Mouse (Mus musculus) lung, embryonic 16.5 days (tissue): Measurements from ENCODE around the gene Itga9. TPM values are rescaled to one million over a fixed set of nuclear protein-coding genes. Genes with fewer than 3 reads are reported as not detected.

Experiments
- ATAC-seq: fragments of 200-750 bp; cut with Nextera tagmentation; 2 replicates; pipeline ENCODE4 v1.8.0; 2017; ENCODE audit warnings: low read depth, mild to moderate bottlenecking, moderate library complexity
- H3K27ac ChIP-seq: fragments of 300-500 bp; sonication (generic); 2 replicates; pipeline ENCODE4 v1.5.1; 2014; ENCODE audit warnings: mild to moderate bottlenecking, control low read depth, low read length
- H3K27me3 ChIP-seq: fragments of 300-500 bp; sonication (generic); 2 replicates; pipeline ENCODE4 v1.6.1; 2014; ENCODE audit warnings: low read depth, low read length, mixed read lengths; ENCODE audit not compliant: control insufficient read depth, insufficient read depth
- H3K36me3 ChIP-seq: fragments of 300-500 bp; sonication (generic); 2 replicates; pipeline ENCODE4 v1.6.1; 2014; ENCODE audit warnings: low read length; ENCODE audit not compliant: control insufficient read depth, insufficient read depth
- H3K4me1 ChIP-seq: fragments of 300-500 bp; sonication (generic); replicated peaks from 2 replicates; pipeline ENCODE4 v1.6.1; 2014; ENCODE audit warnings: low read length, mixed read lengths; ENCODE audit not compliant: control insufficient read depth, insufficient read depth
- H3K4me2 ChIP-seq: fragments of 300-500 bp; sonication (generic); 2 replicates; pipeline ENCODE4 v1.6.1; 2014; ENCODE audit warnings: low read depth, low read length, control low read depth
- H3K4me3 ChIP-seq: fragments of 300-500 bp; sonication (generic); 2 replicates; pipeline ENCODE4 v1.5.1; 2014; ENCODE audit warnings: mild to moderate bottlenecking, low read length, control low read depth
- H3K9ac ChIP-seq: fragments of 300-500 bp; sonication (generic); 2 replicates; pipeline ENCODE4 v1.6.1; 2014; ENCODE audit warnings: low read length, control low read depth
- H3K9me3 ChIP-seq: fragments of 300-500 bp; sonication (generic); 2 replicates; pipeline ENCODE4 v1.6.1; 2016; ENCODE audit warnings: low read length; ENCODE audit not compliant: control insufficient read depth
- WGBS: fragments of 180-500 bp; shearing (Covaris S2); extraction: QIAGEN DNeasy Blood & Tissue Kit; methylation state at CpG from one replicate; pipeline ENCODE4 v1.1.7; 2014; 5-methylcytosine and 5-hydroxymethylcytosine counted together
- polyA plus RNA-seq: library from polyadenylated mRNA; unstranded; fragments of >200 nt; fragmentation: Nextera tagmentation; extraction: Ambion mirVana; gene quantifications from 2 replicates; pipeline ENCODE4 v1.2.1, GENCODE M21; 2015

Gene Itga9
- polyA plus RNA-seq, 1 experiment from 2014 or later: 6.0 TPM

- Histone ChIP-seq H3K27me3 (no peaks in the 10 kb centered on the region), H3K4me3 (no peak overlapping the region), H3K4me1 (peaks cover 21% of the 10 kb centered on the region), H3K4me2 (no peak overlapping the region), H3K9me3 (no peaks in the 10 kb centered on the region), H3K9ac (no peak overlapping the region), H3K27ac (no peak overlapping the region), H3K36me3 (no peaks in the 10 kb centered on the region)
- ATAC-seq: no peak
- 92% methylated on average over 9 of the region's 9 CpGs for WGBS
These were observed 77.9 kb downstream of the Itga9 start for GRCm38 (mm10) chr9:118684343-118684742.

GRCm38 (mm10) chr9:118686166-118686961, 79.9 kb downstream of the Itga9 start:
- Histone ChIP-seq H3K27ac (no peak overlapping the region), H3K4me2 (no peak overlapping the region), H3K9me3 (no peaks in the 10 kb centered on the region), H3K27me3 (no peaks in the 10 kb centered on the region), H3K36me3 (0 out of 2 replicates have a peak, but pooled peaks cover 4% of the 10 kb centered on the region), H3K4me1 (peaks cover 21% of the 10 kb centered on the region), H3K4me3 (no peak overlapping the region), H3K9ac (no peak overlapping the region)
- 55% methylated on average over 9 of the region's 9 CpGs for WGBS
- no peak for ATAC-seq

- 61% methylated on average over 4 of the region's 4 CpGs for WGBS
These were observed 81.8 kb downstream of the Itga9 start for GRCm38 (mm10) chr9:118688248-118688647.

GRCm38 (mm10) chr9:118688921-118689451, 82.5 kb downstream of the Itga9 start:
- Histone ChIP-seq H3K9me3 (no peaks in the 10 kb centered on the region), H3K27ac (no peak overlapping the region), H3K36me3 (peaks cover 7% of the 10 kb centered on the region; the same call in 1 of the 2 replicates), H3K9ac (no peak overlapping the region), H3K4me2 (no peak overlapping the region), H3K4me3 (no peak overlapping the region), H3K4me1 (peaks cover 12% of the 10 kb centered on the region; the same call in 1 of the 2 replicates), H3K27me3 (no peaks in the 10 kb centered on the region)
- 47% methylated on average over 14 of the region's 14 CpGs for WGBS
- no peak for ATAC-seq

More at GRCm38 (mm10) chr9:118688248-118688647, 81.8 kb downstream of the Itga9 start:
- Histone ChIP-seq H3K4me1 (peaks cover 12% of the 10 kb centered on the region; the same call in 1 of the 2 replicates), H3K4me2 (no peak overlapping the region), H3K27me3 (no peaks in the 10 kb centered on the region), H3K36me3 (peaks cover 7% of the 10 kb centered on the region; the same call in 1 of the 2 replicates), H3K4me3 (no peak overlapping the region), H3K27ac (no peak overlapping the region), H3K9ac (no peak overlapping the region), H3K9me3 (no peaks in the 10 kb centered on the region)
- no peak for ATAC-seq

GRCm38 (mm10) chr9:118693256-118693655, 86.8 kb downstream of the Itga9 start:
- 0 out of 2 replicates have a peak, but pooled peaks have one; percentile 44 for ATAC-seq
- 62% methylated on average over 11 of the region's 11 CpGs for WGBS
- no peaks in the 10 kb centered on the region for H3K9me3 ChIP-seq
- no peaks in the 10 kb centered on the region for H3K27me3 ChIP-seq
- H3K27ac ChIP-seq: no peak overlapping the region; the same call in 1 of the 2 replicates
- no peak overlapping the region for H3K4me2 ChIP-seq
- H3K4me3 ChIP-seq: no peak overlapping the region
- peaks cover 9% of the 10 kb centered on the region; the same call in 1 of the 2 replicates for H3K4me1 ChIP-seq
- H3K9ac ChIP-seq: no peak overlapping the region
- peaks cover 7% of the 10 kb centered on the region; the same call in 1 of the 2 replicates for H3K36me3 ChIP-seq

GRCm38 (mm10) chr9:118694420-118694825, 87.9 kb downstream of the Itga9 start:
- peaks cover 7% of the 10 kb centered on the region; the same call in 1 of the 2 replicates for H3K36me3 ChIP-seq
- peaks cover 12% of the 10 kb centered on the region for H3K4me1 ChIP-seq
- H3K9ac ChIP-seq: no peak overlapping the region
- H3K4me2 ChIP-seq: no peak overlapping the region
- peak; percentile 67 for ATAC-seq
- H3K9me3 ChIP-seq: no peaks in the 10 kb centered on the region
- no peaks in the 10 kb centered on the region for H3K27me3 ChIP-seq
- H3K4me3 ChIP-seq: no peak overlapping the region
- WGBS: 39% methylated on average over 8 of the region's 8 CpGs
- no peak overlapping the region for H3K27ac ChIP-seq

- WGBS: 49% methylated on average over 8 of the region's 8 CpGs
- H3K9ac ChIP-seq: no peak overlapping the region
These were observed 91.7 kb downstream of the Itga9 start for GRCm38 (mm10) chr9:118698191-118698590.

GRCm38 (mm10) chr9:118699716-118700115, 93.2 kb downstream of the Itga9 start:
- H3K9ac ChIP-seq: no peak overlapping the region
- H3K4me3 ChIP-seq: no peak overlapping the region
- 44% methylated on average over 4 of the region's 4 CpGs for WGBS
- peaks cover 36% of the 10 kb centered on the region for H3K4me1 ChIP-seq
- H3K36me3 ChIP-seq: no peaks in the 10 kb centered on the region
- no peaks in the 10 kb centered on the region for H3K27me3 ChIP-seq
- H3K27ac ChIP-seq: peak overlapping the region; percentile 90
- no peaks in the 10 kb centered on the region for H3K9me3 ChIP-seq
- no peak overlapping the region for H3K4me2 ChIP-seq
- ATAC-seq: peak; percentile 78

More at GRCm38 (mm10) chr9:118698191-118698590, 91.7 kb downstream of the Itga9 start:
- no peak overlapping the region for H3K4me3 ChIP-seq
- H3K4me2 ChIP-seq: no peak overlapping the region
- H3K4me1 ChIP-seq: peaks cover 36% of the 10 kb centered on the region
- ATAC-seq: no peak
- peak overlapping the region; percentile 90 for H3K27ac ChIP-seq
- no peaks in the 10 kb centered on the region for H3K27me3 ChIP-seq
- H3K36me3 ChIP-seq: no peaks in the 10 kb centered on the region
- no peaks in the 10 kb centered on the region for H3K9me3 ChIP-seq

GRCm38 (mm10) chr9:118700889-118701288, 94.4 kb downstream of the Itga9 start:
- no peaks in the 10 kb centered on the region for H3K9me3 ChIP-seq
- peak; percentile 30 for ATAC-seq
- H3K4me3 ChIP-seq: no peak overlapping the region
- H3K27ac ChIP-seq: peak overlapping the region; percentile 83
- WGBS: 20% methylated on average over 11 of the region's 12 CpGs
- H3K36me3 ChIP-seq: no peaks in the 10 kb centered on the region
- H3K9ac ChIP-seq: no peak overlapping the region
- H3K4me2 ChIP-seq: 0 out of 2 replicates have a peak overlapping the region, but pooled peaks have one; percentile 6
- H3K27me3 ChIP-seq: no peaks in the 10 kb centered on the region
- H3K4me1 ChIP-seq: peaks cover 43% of the 10 kb centered on the region
